Mouse (Mus musculus) right cerebral cortex, adult 18-20 months (tissue): ENCODE measurements at regions not wholly inside any gene's neighbourhood (a gene's known extent, or its start where the extent isn't known, plus 50 kb on each side); places are given as distances from the start of the nearest gene placed in this dataset.

Source experiments
- DNase-seq: peaks from one replicate; pipeline ENCODE4 v3.0.0; 2022; ENCODE audit warnings: mixed read lengths

DNA sequence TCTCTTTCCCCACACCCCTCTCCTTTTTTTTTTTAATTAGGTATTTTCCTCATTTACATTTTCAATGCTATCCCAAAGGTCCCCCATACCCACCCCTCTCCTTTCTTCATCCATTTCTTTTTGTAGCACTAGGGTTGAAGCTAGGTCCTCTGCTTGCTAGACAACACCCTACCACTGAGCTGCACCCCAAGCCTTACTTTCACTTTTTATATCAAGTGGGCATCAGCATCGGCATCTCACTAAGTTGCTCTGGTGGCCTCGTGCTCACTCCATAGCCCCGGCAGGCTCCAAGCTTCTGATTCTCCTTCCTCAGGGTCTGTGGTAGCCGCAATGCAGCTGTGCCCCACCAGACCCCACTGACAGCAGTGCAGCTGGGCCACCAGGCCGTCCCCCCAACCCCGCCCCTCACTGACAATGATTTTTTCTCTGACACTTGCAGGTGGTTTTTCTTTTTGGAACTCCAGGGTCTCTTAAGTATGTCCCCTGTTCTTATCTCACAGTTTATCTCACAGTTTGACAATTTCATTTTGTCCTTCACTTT lies 77.5 kb downstream of the Nufip1 start:
- no peak for DNase-seq

- no peak for DNase-seq
Observed at GRCm38 (mm10) chr14:76195324-76195723, 84.6 kb downstream of the Nufip1 start.

GRCm38 (mm10) chr14:76197357-76197756 lies 86.7 kb downstream of the Nufip1 start:
- DNase-seq: no peak

DNA sequence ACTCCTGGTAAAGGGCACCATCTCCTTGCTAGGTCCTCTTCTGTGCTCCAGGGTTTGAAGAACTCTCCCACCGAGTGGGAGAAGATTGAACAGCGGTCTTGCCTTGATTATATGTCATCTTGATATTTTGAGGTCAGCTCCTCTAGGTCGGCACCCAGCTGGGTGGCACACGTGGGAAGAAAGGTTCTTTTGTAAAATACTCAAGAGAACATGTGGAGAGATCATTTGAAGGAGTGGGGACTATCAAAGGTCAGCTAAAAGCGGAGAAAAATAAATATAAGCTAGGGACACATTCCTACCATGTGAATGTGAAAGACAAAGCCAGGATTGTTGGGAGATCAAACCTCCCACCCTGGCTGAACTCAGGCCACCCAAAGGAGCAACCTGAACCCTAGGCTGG lies 87.7 kb downstream of the Nufip1 start:
- no peak for DNase-seq

DNA sequence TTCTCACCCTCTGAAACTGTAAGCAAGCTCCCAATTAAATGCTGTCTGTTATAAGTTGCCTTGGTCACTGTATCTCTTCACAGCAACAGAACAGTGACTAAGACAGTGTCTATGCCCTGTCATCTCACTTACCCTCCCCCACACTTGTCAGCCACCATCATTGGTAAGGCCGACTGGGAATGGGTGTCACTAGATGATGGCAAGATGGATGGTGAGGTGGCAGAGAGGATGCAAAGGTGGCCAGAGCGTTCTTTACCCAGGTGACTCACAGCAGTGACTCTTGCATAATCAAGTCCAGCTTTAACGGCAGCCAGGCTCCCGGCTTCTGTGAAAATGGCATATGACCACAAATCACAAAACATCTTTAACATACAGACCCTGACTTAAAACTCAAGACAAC lies 91.9 kb downstream of the Nufip1 start:
- DNase-seq: no peak

DNA sequence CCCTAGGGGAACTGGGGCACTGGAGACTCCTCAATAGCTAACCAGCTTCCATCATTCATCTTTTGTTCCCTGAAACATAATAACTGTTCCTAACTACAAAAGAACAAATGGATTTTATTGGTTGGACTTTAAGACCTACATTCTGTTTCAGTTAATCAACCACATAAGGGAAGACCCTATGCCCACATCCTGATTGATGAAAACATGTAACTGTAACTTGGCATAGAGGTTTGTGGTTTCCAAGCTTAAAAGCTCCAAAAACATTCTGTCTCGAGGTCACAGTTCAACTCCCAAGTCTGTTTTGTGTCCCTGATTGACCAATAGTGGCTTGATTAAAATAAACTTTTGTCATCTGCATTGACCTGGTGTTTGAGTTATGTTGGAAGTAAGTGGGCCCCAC lies 92.4 kb downstream of the Nufip1 start:
- DNase-seq: no peak

GRCm38 (mm10) chr14:76216446-76217177 lies 105.9 kb downstream of the Nufip1 start:
- DNase-seq: no peak

DNA sequence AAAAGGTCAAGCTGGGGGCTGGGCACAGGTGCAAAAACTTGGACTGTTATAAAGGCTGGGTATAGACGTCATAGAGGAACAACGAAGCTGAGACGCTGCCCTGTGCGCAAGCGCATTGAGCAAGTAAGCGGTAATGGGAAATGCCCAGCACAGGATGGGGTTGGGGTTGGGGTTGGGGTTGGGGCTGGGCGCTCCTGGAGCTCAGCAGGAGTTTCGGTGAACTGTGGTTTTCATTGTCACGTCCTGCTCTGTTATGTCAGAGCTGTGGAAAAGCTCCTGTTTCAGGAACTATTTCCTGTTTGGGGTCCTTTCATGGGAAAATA lies 106.4 kb downstream of the Nufip1 start:
- DNase-seq: no peak

DNA sequence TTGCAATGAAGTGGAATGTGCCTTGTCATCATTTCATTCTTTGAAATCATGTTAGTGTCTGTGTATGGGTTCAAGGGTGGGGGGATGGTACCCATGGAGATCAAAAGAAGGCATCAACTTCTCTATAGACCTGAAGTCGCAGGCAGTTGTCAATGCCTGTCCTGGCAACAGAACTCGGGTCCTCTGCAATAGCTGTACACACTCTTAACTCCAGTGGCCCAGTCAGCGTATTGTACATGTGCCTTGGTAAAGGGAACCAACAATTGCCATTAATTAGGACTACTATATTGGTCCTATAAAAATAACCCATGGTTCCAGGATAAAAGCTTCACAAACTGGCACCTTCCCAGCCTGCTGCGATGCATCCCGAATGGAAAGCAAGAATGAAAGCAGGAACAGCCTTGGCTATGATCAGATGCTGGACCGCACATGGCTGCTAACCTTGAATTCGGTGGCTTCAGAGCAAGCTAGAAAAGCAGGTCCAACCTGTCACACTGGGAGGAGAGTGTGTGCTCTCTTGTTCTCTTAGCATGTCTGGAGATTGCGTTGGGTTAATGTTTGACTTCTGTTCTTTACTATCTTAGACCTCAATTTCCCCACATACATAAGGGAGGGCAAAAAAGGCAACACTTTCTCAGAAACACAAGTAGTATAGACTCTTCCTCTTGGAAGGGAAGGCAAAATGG lies 107.0 kb downstream of the Nufip1 start:
- DNase-seq: no peak

GRCm38 (mm10) chr14:76220952-76221351 lies 110.3 kb downstream of the Nufip1 start:
- peak; percentile 11 for DNase-seq

DNA sequence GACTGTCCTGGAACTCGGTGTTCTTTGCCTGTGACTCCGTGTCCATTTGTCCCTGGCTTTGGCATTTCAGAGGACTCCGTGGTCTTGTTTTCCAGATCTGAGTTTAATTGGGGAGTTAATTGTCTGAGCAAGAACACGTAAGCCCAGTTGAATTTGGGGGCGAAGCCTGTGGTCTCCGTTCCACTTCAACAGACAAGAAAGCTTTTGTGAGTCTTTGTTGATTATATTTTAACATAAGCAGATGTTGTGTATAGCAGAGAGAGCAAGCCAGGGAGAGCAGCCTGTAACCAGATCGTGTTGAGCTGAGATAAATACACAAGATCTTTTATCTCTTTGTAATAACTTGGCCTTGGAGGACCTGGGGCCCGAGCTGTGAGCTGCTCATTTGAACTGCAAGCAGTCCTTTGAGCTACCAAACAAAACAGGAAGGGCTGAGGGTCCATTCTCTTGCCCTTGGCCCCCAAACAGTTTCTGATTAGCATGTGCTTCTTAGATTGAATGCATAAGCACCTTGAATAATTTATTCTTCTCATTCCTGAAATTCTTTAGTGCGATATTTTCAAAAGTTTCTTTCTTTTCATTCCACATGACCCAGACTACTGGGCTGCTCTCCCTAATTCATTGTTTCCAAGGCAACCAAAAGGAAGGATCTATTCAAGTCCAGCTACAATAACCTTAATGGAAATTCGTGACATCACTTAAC lies 111.1 kb downstream of the Nufip1 start:
- no peak for DNase-seq

DNA sequence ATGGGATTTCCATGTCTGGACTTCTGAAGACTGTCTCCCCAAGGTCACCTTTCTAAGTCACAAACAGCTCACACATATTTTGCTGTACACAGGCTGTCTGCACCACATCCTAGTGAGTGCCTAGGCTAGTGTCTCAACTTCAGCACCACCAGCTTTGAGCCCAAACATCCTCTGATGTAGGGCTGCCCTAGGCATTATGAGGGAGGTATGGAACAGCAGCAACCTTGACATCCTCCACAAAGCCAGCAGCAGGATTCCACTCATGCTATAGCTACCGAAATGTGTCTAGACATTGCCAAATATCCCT lies 111.6 kb downstream of the Nufip1 start:
- no peak for DNase-seq

DNA sequence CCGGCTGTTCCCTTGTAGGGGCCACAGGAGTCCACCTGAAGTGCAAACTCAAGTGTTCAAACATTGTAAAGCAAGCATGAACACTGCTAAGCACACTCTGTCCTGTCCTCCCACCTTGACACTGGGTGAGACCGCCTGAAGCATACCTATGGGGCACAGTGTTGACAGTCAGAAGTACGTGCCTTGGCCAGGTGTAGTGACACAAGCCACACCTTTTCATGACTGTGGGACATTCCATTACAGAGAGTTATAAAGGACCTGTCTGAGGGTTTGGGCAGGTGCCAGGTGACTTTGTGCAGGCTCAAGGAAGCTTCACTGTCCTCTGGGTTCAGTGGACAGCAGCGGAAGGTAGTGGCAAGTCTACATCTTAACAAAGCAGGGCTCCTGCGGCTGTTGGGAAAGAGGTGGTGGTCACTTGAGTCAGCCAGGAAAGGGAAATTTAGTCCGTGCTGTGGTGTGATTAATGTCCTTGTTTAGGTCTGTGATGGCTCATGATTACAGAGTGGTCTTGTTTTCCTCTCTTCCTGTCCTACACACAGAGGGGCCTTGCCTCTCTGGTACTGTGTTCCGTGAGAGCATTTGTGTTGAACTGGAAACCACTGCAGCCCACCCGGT lies 112.5 kb downstream of the Nufip1 start:
- no peak for DNase-seq

DNA sequence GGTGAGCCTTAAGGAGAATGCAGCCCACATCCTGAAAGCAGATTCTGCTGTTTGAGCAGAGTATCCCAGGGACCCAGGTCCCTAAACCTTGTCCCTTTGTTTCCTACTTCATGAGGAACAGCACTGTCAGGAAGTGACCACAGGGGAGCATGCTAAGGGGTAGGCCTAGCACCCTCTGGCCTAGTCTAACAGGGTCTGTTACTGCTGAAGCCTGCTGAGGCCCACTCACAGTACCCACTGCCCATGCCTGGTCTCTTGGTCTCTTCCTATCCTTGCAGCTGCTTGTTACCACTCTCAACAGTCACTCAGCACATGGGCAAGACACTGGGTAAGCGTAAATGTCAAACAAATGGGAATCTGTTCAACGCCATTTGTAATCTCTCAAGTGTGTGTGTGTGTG lies 113.2 kb downstream of the Nufip1 start:
- no peak for DNase-seq

GRCm38 (mm10) chr14:76225532-76225931 lies 114.8 kb downstream of the Nufip1 start:
- DNase-seq: no peak

DNA sequence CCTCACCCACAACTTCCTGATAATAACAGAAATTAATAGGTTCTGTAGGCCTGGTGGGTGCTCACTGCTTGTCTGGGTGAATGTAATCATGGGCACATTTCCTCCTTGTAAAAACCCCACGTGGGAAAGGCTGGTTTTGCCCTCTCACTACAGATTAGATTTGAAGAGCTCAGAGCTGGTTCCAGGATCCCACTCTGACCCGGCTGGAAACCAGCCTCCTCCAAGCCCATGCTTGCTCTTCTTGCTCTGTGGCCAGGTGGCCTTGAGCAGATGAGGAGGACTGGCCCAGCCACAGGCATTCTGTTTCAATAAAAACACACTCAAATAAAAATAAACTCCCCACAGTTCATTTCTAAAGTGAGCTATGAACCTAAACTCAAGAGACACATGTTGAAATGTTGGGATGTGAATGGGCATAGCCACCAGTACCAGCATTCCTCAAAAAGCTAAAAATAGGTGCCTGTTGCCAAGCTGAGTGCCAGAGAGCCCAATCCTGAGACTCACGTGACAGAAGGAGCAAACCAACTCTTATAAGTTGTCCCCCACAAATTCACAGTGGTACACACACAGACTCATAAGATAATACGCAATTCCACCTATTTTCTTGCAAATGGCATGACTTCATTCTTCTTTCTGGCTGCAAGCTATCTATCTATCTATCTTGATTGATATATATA lies 116.1 kb downstream of the Nufip1 start:
- DNase-seq: no peak

DNA sequence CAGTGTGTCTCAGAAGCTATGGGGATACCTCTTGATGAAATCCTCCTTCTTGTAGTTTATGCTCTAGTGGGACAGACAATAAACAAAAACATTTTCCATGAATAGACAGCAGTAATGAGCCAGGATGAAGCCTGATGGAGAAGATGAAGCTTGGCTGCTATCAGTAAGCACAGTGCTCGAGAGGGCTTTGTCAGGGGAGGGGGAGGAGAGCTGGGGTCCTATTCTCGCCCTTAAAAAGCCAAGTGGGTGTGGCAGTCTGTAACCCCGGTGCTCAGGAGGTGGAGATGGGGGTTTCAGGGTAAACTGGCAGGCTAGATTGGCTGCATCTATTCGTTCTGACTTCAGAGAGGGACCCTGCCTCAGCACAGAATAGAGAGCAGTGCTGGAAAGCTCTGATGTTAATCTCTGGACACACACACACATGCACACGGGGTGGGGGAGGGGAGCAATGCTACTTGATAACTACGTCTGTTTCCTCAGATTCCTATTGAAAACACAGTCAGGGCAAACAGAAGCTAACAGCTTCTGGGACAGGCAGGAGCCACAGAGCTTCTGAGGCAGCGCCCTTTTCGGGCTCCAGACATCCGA lies 118.4 kb downstream of the Nufip1 start:
- DNase-seq: no peak

GRCm38 (mm10) chr14:76239856-76240493 lies 129.3 kb downstream of the Nufip1 start:
- no peak for DNase-seq

- DNase-seq: no peak
Observed at GRCm38 (mm10) chr14:76243581-76244337, 133.1 kb downstream of the Nufip1 start.

DNA sequence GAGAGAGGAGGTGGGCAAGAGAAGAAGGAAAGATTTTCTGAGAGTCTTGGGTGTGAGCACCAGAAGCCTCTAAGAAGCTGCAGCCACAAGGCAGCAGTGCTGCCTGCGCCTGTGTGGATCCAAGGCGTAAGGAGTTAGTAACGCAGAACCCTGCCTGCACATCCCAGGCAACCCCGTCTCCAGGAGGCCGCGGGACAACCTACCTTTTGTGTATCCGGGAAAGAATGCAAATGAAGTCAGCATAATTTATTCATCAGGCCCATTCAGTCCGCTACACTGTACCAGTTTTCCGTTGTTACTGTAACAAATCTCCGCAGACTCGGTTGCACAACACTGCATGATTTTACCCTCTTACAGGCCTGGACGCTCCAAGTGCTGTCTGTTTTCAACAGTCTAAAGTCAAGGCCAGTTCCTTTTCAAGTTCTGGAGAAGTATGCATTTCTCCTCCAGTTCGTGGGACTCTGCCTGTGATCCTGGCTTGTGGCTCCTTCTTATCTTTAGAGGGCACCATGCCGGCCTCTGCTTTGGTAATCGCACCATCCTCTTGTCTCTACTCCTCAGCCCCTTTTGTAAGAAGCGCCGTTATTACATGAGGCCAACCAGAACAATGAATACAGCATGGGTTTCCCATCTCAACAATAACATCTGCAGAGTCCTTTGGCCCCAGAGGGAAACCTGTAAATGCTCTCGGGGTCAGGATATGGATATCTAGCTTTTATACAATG lies 133.8 kb downstream of the Nufip1 start:
- DNase-seq: no peak

DNA sequence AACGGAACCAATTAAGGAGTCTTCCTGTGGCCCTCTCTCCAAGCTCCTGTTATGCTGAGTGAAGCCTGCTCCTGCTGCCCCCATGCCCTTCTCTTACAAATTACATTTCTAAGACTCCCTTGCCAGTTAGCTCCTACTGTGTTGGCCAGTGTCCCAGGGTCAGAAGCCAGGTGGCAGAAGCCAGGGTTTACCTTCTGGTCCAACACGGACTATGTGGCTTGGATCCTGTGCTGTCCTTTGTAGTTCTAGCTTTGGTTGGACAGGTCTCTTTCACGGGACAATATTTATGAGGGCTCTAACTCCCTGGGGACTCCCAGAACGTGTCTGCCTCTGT lies 134.3 kb downstream of the Nufip1 start:
- DNase-seq: no peak
